Mouse (Mus musculus): Measurements from ENCODE around the gene Acbd6. TPM values are rescaled to one million over a fixed set of nuclear protein-coding genes. Genes with fewer than 3 reads are reported as not detected.

Gene Acbd6
- total RNA-seq, 1 experiment from 2014 or later = 24.6 TPM

- ATAC-seq (replicated peaks; ENCODE audit: low read depth, poor library complexity, severe bottlenecking) = no peak
Observed at GRCm38 (mm10) chr1:155645816-155646215, 87.9 kb downstream of the Acbd6 start.

GRCm38 (mm10) chr1:155646345-155647307, 88.7 kb downstream of the Acbd6 start:
- ATAC-seq (replicated peaks; ENCODE audit: low read depth, poor library complexity, severe bottlenecking) = no peak

DNA sequence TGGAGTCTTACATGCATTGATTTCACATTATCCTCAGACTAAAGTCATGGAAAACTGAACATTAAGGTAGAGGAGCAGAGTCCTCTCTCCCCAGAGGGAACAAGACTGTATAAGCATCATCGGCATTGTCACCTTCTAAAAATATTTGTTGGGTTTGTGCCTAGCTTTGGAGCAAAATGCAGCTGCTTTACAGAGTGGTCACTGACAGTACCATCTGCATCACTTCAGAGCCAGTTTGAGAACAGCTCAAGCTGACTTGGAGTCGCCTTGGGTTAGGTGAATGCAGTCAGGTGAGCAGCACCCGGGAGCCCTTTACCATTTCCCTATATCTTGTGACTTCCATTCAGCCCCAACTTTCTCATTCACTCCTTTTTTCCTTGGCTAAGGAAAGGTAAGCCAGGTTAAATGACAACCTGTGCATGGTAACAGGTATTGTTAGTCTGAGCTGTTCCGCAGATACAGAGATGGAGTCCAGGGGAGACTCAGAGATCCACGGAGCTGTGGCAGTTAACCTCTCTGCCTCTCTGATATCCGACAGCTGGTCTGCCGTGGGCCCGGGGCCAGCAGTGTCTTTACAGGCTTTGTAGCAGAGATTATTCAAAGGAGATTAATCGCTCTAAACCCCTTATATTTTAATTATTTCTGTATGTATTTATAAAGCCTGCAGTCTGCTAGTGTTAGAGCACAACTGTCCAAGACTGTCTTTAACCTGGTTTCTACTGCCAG, 92.4 kb downstream of the Acbd6 start:
- no peak for ATAC-seq (replicated peaks; ENCODE audit: low read depth, poor library complexity, severe bottlenecking)

- no peak for ATAC-seq (replicated peaks; ENCODE audit: low read depth, poor library complexity, severe bottlenecking)
Observed at GRCm38 (mm10) chr1:155654961-155655360, 97.0 kb downstream of the Acbd6 start.

GRCm38 (mm10) chr1:155656321-155656720, 98.4 kb downstream of the Acbd6 start:
- no peak for ATAC-seq (replicated peaks; ENCODE audit: low read depth, poor library complexity, severe bottlenecking)

DNA sequence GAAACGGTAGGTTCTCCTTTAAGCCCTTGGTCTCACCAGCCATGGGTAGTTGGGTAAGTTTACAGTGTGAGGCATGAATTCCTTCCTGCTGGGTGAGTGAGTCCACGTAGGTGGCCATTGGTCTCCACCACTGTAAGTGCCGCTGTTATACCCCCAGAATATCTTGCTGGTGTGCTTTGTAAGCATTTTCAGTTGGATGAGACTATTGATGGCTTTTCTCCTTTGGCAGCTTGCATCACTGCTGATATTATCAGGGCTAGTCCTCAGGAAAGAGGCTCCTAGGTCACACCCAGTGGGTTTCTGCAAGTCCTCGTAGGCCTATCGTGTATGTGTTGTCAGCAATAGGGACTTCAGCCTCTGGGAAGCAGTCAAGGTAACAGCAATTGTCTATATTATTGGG, 106.1 kb downstream of the Acbd6 start:
- no peak for ATAC-seq (replicated peaks; ENCODE audit: low read depth, poor library complexity, severe bottlenecking)

- ATAC-seq (replicated peaks; ENCODE audit: low read depth, poor library complexity, severe bottlenecking) = no peak
Observed at GRCm38 (mm10) chr1:155675570-155675969, 117.7 kb downstream of the Acbd6 start.

DNA sequence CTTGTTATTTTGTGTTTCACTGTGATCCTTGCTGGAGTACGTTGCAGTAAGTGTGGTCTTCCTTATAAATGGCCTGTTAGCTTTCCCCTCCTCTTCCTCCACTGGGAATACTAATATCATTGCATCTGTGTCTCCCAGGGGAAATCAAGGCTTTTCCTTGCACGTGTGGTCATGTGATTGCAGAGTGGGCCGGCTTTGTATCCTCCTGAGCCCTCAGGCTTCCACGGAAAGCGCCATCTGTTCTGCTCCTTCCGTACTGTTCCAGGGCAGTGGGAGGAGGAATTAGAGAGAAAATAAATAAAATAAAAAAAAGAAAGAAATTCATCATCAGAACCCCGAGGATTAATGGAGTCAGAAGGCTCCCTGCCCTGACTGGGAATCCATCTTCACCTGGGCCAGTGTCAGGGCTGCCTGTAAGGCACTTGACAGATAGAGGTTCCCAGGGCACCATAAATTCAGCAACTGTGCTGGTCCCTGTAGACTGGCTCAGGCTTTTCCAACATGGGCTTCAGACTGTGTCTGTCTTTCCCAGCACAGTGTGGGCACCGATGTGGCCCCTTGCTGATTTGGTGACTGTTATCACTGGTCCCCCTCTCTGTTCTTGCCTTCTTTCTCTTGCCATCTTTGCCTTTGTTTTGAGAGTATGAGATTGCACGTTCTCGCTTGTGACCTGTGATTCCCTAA, 123.3 kb downstream of the Acbd6 start:
- ATAC-seq (replicated peaks; ENCODE audit: low read depth, poor library complexity, severe bottlenecking) = no peak

GRCm38 (mm10) chr1:155686816-155687215, 128.9 kb downstream of the Acbd6 start:
- no peak for ATAC-seq (replicated peaks; ENCODE audit: low read depth, poor library complexity, severe bottlenecking)

DNA sequence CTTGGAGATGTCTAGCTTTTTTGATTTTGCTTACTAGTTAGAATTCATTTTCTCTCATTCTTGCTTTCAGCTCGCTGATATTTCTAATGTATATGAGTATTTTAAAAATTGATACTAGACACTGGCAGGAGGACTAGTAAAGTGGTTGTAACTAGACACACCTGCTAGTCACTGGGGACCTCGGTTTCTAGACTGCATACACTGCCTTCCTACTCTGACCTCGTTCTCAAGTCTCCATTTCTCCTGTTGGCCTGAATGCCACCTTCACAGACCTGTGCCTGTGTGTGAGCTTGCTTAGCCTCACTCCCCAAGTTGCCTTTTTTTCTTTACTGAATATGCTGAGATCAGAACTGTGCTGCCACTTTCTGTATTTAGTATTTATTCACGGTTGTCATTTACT, 131.2 kb downstream of the Acbd6 start:
- ATAC-seq (replicated peaks; ENCODE audit: low read depth, poor library complexity, severe bottlenecking) = no peak

GRCm38 (mm10) chr1:155689558-155689957, 131.6 kb downstream of the Acbd6 start:
- ATAC-seq (replicated peaks; ENCODE audit: low read depth, poor library complexity, severe bottlenecking) = no peak

GRCm38 (mm10) chr1:155692230-155692629, 134.3 kb downstream of the Acbd6 start:
- no peak for ATAC-seq (replicated peaks; ENCODE audit: low read depth, poor library complexity, severe bottlenecking)

DNA sequence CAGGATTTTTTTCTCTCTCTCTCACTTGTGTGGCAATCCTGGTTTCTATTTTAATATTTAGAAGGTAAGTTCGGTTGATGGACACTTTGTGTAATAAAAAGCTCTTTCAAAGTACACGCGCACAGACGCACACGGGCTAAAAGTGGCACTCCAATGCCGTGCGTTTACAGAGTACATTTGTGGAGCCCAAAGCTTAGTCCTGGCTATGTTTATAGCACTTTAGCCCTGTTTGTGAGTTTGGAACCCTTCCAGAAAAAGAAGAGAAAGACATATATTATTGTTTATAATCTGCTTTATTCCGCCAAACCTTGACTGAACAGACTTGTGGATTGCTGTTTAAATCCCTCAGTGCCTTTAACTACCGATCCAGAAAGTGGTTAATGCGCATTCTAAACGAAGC, 135.1 kb downstream of the Acbd6 start:
- ATAC-seq (replicated peaks; ENCODE audit: low read depth, poor library complexity, severe bottlenecking) = no peak

- ATAC-seq (replicated peaks; ENCODE audit: low read depth, poor library complexity, severe bottlenecking) = no peak
Observed at GRCm38 (mm10) chr1:155693443-155693842, 135.5 kb downstream of the Acbd6 start.

GRCm38 (mm10) chr1:155698373-155699159, 140.6 kb downstream of the Acbd6 start:
- ATAC-seq (replicated peaks; ENCODE audit: low read depth, poor library complexity, severe bottlenecking) = no peak

DNA sequence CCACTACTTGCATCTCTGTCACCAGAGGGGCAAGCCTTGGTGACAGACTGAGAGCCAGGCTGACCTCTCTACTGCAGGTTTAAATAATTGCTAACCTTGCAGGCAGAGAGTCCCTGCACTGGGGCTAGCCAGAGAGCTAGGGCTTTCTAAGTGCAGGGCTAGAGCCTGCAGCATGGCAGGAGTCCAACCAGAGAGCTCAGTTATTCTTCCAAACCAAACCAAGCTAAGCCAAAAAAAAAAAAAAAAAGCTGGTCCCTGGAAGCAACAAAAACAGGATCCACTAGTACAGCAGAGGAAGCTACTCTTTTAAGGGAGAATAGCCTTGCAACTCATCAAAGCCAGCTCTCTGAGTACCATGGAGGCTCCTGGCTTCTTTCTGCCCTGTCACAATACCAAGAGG, 143.0 kb downstream of the Acbd6 start:
- no peak for ATAC-seq (replicated peaks; ENCODE audit: low read depth, poor library complexity, severe bottlenecking)

DNA sequence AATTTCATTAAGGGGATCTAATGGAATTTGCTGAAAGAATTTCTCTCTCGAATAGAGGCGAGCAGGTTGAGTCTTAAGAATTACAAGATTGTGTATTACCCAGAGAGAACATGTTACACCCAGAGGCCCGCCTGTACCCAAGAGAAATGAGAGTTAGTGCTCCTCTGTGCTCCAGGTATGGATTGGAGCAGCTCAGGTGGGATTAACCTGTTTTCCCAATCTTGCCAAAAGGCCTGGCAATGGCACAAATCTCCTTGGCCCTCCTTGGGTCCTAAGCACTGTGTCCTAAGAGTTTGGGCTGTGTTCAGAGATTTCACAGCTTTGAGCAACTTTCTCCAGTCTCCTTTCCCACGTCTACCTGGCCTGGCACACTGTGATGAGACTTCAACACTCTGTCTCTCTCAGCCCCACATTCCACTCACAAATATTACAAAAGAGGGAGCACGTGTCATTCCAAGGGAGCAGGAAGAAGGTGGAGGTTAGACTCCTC, 145.3 kb downstream of the Acbd6 start:
- ATAC-seq (replicated peaks; ENCODE audit: low read depth, poor library complexity, severe bottlenecking) = no peak

DNA sequence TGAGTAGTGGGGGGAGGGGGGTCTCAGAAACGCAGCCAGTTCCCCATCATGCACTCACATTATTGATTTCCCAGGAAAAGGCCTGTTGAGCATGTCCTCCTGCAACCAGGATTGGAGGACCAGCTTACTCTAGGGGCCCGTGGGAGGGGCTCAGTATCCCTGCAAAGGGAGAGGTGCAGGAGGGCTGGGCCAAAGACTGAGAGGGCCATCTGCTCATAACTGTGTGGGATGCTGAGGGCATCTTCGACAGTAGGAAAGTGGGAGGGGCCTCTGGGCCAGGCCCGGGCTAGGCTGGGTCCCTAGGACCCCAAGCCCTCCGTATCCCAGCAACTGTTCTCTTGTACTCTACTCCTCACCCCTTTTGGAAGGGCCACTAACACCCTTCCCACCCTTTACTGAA, 146.3 kb downstream of the Acbd6 start:
- no peak for ATAC-seq (replicated peaks; ENCODE audit: low read depth, poor library complexity, severe bottlenecking)

DNA sequence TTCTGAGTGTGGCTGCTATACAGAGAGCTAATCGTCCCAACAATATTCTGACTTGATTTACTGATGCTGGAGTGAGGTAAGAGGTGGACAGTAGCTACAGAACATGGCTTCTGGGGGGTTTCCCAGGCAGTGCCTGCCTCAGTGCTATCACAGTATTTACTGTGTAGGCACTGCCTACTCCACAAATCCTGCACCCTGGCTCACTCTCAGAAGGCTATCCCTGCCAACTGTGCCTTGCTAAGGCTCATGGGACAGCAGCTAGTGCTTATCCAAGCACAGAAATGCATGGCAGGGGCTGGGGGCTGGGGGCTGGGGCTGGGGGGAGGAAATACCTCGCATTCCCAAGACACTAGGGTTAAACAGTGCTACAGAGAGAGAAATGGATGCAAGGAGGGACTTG, 155.4 kb downstream of the Acbd6 start:
- no peak for ATAC-seq (replicated peaks; ENCODE audit: low read depth, poor library complexity, severe bottlenecking)

DNA sequence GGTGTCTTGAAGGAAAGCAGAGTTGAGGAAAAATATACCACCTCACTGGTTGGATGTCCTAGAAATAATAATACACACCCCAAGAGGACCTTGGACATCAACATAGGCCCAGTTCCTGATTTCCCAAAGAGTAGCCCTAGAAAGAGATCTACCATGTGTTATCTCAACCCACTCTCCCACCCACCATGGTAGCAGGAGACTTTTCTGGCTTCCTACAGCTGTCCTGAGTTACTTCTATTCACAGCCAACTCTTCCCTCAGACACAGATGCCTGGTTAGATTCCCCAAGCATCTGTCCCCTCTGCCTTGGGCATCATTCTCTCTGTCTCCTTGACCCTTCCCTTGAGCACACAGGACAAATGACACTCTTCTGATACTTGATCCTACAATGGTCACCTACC, 157.4 kb downstream of the Acbd6 start:
- no peak for ATAC-seq (replicated peaks; ENCODE audit: low read depth, poor library complexity, severe bottlenecking)

Data from common myeloid progenitor, adult 5-6 weeks (primary cell).